Mouse (Mus musculus): ENCODE measurements around the gene Mdm4. TPM values are rescaled to one million over a fixed set of nuclear protein-coding genes. Genes with fewer than 3 reads are reported as not detected.

Gene Mdm4
- polyA plus RNA-seq, 1 experiment: 24.5 TPM

- H3K27me3 ChIP-seq (replicated peaks; ENCODE audit: control insufficient read depth, insufficient read depth, low read length): no peaks in the 10 kb centered on the region
- H3K4me3 ChIP-seq (ENCODE audit: insufficient read depth, low read depth, low read length): no peak overlapping the region
- WGBS: 38% methylated on average over 19 of the region's 19 CpGs
- DNase-seq: no peak
- no peaks in the 10 kb centered on the region for H3K36me3 ChIP-seq (ENCODE audit: control insufficient read depth, insufficient read depth, low read length)
- H3K27ac ChIP-seq (ENCODE audit: insufficient read depth, low read depth, low read length): no peak overlapping the region
- no peaks in the 10 kb centered on the region for H3K4me1 ChIP-seq (ENCODE audit: control insufficient read depth, insufficient read depth, low read length)
- TF ChIP-seq CTCF (conservative IDR thresholded peaks at IDR 0.05; ENCODE audit: insufficient read depth, insufficient read length, low read depth, low read length): no peak
- TF ChIP-seq POLR2A (IDR thresholded peaks at IDR 0.05; ENCODE audit: low read depth, low read length): no peak
Measured at GRCm38 (mm10) chr1:132928032-132928906, 102.1 kb downstream of the Mdm4 start.

GRCm38 (mm10) chr1:132925270-132925669 lies 105.1 kb downstream of the Mdm4 start:
- no peak for DNase-seq
- TF ChIP-seq CTCF (conservative IDR thresholded peaks at IDR 0.05; ENCODE audit: insufficient read depth, insufficient read length, low read depth, low read length): no peak
- no peak overlapping the region for H3K4me3 ChIP-seq (ENCODE audit: insufficient read depth, low read depth, low read length)
- no peak overlapping the region for H3K27ac ChIP-seq (ENCODE audit: insufficient read depth, low read depth, low read length)
- no peaks in the 10 kb centered on the region for H3K27me3 ChIP-seq (replicated peaks; ENCODE audit: control insufficient read depth, insufficient read depth, low read length)
- WGBS: 87% methylated on average over 7 of the region's 7 CpGs
- no peaks in the 10 kb centered on the region for H3K36me3 ChIP-seq (ENCODE audit: control insufficient read depth, insufficient read depth, low read length)
- H3K4me1 ChIP-seq (ENCODE audit: control insufficient read depth, insufficient read depth, low read length): no peaks in the 10 kb centered on the region

GRCm38 (mm10) chr1:132922257-132922656 lies 108.1 kb downstream of the Mdm4 start:
- Histone ChIP-seq H3K4me3 (ENCODE audit: insufficient read depth, low read depth, low read length) (no peak overlapping the region), H3K36me3 (ENCODE audit: control insufficient read depth, insufficient read depth, low read length) (no peaks in the 10 kb centered on the region), H3K27me3 (replicated peaks; ENCODE audit: control insufficient read depth, insufficient read depth, low read length) (no peaks in the 10 kb centered on the region), H3K4me1 (ENCODE audit: control insufficient read depth, insufficient read depth, low read length) (no peaks in the 10 kb centered on the region), H3K27ac (ENCODE audit: insufficient read depth, low read depth, low read length) (no peak overlapping the region)
- no peak for DNase-seq
- WGBS: 94% methylated on average over 9 of the region's 9 CpGs
- no peak for TF ChIP-seq CTCF (conservative IDR thresholded peaks at IDR 0.05; ENCODE audit: insufficient read depth, insufficient read length, low read depth, low read length)
- TF ChIP-seq POLR2A (IDR thresholded peaks at IDR 0.05; ENCODE audit: low read depth, low read length): no peak

- Histone ChIP-seq H3K4me3 (ENCODE audit: insufficient read depth, low read depth, low read length) (no peak overlapping the region), H3K27ac (ENCODE audit: insufficient read depth, low read depth, low read length) (no peak overlapping the region), H3K4me1 (ENCODE audit: control insufficient read depth, insufficient read depth, low read length) (no peaks in the 10 kb centered on the region), H3K27me3 (replicated peaks; ENCODE audit: control insufficient read depth, insufficient read depth, low read length) (no peaks in the 10 kb centered on the region), H3K36me3 (ENCODE audit: control insufficient read depth, insufficient read depth, low read length) (no peaks in the 10 kb centered on the region)
- TF ChIP-seq CTCF (conservative IDR thresholded peaks at IDR 0.05; ENCODE audit: insufficient read depth, insufficient read length, low read depth, low read length) (no peak), POLR2A (IDR thresholded peaks at IDR 0.05; ENCODE audit: low read depth, low read length) (no peak)
- DNase-seq: no peak
- WGBS: 9% methylated on average over 13 of the region's 13 CpGs
Measured at GRCm38 (mm10) chr1:132921071-132921470, 109.3 kb downstream of the Mdm4 start.

- WGBS: 84% methylated on average over 8 of the region's 8 CpGs
- TF ChIP-seq CTCF (conservative IDR thresholded peaks at IDR 0.05; ENCODE audit: insufficient read depth, insufficient read length, low read depth, low read length): no peak
- TF ChIP-seq POLR2A (IDR thresholded peaks at IDR 0.05; ENCODE audit: low read depth, low read length): no peak
Measured at GRCm38 (mm10) chr1:132919258-132919657, 111.1 kb downstream of the Mdm4 start.

GRCm38 (mm10) chr1:132918117-132918680 lies 112.2 kb downstream of the Mdm4 start:
- H3K27ac ChIP-seq (ENCODE audit: insufficient read depth, low read depth, low read length): no peak overlapping the region
- no peak for DNase-seq
- TF ChIP-seq POLR2A (IDR thresholded peaks at IDR 0.05; ENCODE audit: low read depth, low read length) (no peak), CTCF (conservative IDR thresholded peaks at IDR 0.05; ENCODE audit: insufficient read depth, insufficient read length, low read depth, low read length) (no peak)
- H3K4me1 ChIP-seq (ENCODE audit: control insufficient read depth, insufficient read depth, low read length): no peaks in the 10 kb centered on the region
- 29% methylated on average over 10 of the region's 10 CpGs for WGBS
- no peaks in the 10 kb centered on the region for H3K36me3 ChIP-seq (ENCODE audit: control insufficient read depth, insufficient read depth, low read length)
- no peaks in the 10 kb centered on the region for H3K27me3 ChIP-seq (replicated peaks; ENCODE audit: control insufficient read depth, insufficient read depth, low read length)
- H3K4me3 ChIP-seq (ENCODE audit: insufficient read depth, low read depth, low read length): no peak overlapping the region

More at GRCm38 (mm10) chr1:132919258-132919657, 111.1 kb downstream of the Mdm4 start:
- no peak for DNase-seq
- no peaks in the 10 kb centered on the region for H3K27me3 ChIP-seq (replicated peaks; ENCODE audit: control insufficient read depth, insufficient read depth, low read length)
- no peaks in the 10 kb centered on the region for H3K4me1 ChIP-seq (ENCODE audit: control insufficient read depth, insufficient read depth, low read length)
- H3K4me3 ChIP-seq (ENCODE audit: insufficient read depth, low read depth, low read length): no peak overlapping the region
- H3K27ac ChIP-seq (ENCODE audit: insufficient read depth, low read depth, low read length): no peak overlapping the region
- no peaks in the 10 kb centered on the region for H3K36me3 ChIP-seq (ENCODE audit: control insufficient read depth, insufficient read depth, low read length)

GRCm38 (mm10) chr1:132917554-132917953 lies 112.8 kb downstream of the Mdm4 start:
- WGBS: 18% methylated on average over 8 of the region's 8 CpGs
- TF ChIP-seq POLR2A (IDR thresholded peaks at IDR 0.05; ENCODE audit: low read depth, low read length) (no peak), CTCF (conservative IDR thresholded peaks at IDR 0.05; ENCODE audit: insufficient read depth, insufficient read length, low read depth, low read length) (no peak)
- no peak overlapping the region for H3K4me3 ChIP-seq (ENCODE audit: insufficient read depth, low read depth, low read length)
- no peak overlapping the region for H3K27ac ChIP-seq (ENCODE audit: insufficient read depth, low read depth, low read length)
- H3K4me1 ChIP-seq (ENCODE audit: control insufficient read depth, insufficient read depth, low read length): no peaks in the 10 kb centered on the region
- DNase-seq: no peak
- H3K27me3 ChIP-seq (replicated peaks; ENCODE audit: control insufficient read depth, insufficient read depth, low read length): no peaks in the 10 kb centered on the region
- H3K36me3 ChIP-seq (ENCODE audit: control insufficient read depth, insufficient read depth, low read length): no peaks in the 10 kb centered on the region

Data from kidney, adult 2 months (tissue).